Mouse (Mus musculus) CD4-positive helper T cell, adult 2 months (primary cell): Measurements from ENCODE around the gene Atg7.

Experiments
- DNase-seq: peaks from one replicate; pipeline ENCODE4 v3.0.0-alpha.2; 2012; ENCODE audit warnings: low read depth, missing footprints, low spot score

The Atg7 gene

DNA sequence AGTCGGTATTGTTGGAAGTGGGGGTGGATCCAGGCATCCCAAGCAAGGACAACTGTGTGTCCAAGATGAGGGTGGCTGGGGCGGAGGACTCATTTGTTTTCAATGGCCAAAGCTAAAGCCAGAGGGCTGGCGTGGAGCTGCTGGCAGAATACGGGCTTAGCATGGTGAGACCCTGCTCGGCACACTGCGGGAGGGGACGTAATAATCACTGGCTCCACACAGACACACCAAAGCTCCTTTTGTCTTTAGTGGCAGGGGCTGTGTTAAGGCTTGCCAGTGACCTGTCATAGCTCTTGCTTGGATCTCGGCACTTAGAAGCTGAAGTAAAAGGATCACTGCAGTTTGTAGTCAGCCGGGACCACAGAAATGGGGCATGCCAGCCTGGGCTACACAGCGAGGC is 257.3 kb downstream of the Atg7 start:
- DNase-seq: no peak

DNA sequence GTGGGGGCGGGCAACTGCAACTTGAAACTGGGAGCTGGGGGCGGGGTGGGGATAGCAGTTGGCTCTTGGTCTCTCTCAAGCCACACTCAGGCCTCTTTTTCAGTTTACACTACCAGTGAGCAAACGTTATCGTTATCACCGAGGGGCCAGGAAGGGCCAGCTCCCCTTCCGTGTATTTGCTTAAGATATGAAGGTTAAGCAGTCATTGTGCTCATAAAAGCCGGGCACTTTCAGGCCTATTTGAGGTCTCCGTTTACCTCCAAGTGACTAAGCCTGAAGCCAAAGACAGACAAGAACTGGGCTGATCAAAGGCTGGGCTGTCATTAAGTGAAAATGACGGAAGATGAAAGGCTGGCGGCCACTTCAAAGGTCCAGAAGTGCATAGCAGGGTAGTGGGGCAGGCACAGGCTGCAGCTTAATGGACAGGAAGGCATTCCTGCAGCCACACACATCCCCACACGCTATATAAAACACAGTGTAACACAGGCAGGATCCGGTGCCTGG is 258.5 kb downstream of the Atg7 start:
- DNase-seq: peak; percentile 47

DNA sequence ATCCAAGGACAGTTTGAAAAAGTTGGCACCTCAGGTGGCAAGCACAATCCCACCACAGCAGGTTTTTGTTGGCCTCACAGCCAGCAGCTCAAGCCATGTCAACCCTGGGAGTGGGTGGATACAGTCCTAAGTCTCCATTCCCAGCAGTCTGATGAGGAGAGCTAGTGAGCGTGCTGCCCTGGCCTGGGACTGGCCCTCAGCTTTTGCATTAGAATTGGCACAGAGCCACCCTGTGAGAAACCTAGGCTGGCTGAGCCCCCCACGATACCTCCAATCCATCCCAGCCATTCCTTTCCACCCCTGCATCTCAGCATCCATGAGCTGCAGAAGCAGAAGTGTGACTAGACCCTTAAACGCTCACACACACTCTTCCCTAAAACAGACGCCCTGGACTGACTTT is 259.0 kb downstream of the Atg7 start:
- DNase-seq: no peak

DNA sequence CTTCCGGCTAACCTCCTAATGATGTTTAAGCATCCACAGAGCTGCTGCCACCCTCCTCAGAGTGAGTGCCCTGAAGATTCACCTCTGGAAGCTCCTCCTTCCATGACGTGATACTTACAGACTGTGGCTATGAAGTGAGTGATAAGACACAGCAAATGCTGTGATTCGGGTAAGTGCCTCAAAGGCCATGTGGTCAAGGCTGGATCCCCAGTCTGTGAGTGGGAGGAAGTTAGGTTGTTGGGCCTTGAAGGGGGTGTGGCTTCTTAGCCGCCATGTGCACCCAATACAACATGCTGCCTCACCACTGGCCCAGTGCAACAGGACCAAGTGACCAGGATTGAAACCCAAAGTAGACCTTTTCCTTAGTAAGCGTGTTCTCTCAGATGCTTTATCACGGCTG is 261.3 kb downstream of the Atg7 start:
- DNase-seq: peak; percentile 65

DNA sequence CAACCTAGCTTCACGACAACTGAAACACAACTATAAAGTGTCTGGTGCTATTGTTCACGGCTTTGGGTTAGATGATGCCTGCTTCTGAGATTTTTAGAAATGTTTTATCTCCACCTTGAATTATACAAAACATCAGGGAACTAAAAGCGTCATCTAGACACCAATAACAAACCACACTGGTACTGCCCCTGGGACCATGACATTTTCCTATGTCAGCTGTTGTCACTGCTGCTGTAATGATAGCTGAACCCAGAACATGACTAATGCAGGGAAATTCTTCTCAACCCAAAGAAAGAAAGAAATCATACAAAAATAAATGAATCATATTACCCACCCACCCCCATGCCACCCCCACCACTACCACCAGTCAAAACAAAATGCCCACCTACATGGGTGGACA is 261.9 kb downstream of the Atg7 start:
- peak; percentile 64 for DNase-seq

DNA sequence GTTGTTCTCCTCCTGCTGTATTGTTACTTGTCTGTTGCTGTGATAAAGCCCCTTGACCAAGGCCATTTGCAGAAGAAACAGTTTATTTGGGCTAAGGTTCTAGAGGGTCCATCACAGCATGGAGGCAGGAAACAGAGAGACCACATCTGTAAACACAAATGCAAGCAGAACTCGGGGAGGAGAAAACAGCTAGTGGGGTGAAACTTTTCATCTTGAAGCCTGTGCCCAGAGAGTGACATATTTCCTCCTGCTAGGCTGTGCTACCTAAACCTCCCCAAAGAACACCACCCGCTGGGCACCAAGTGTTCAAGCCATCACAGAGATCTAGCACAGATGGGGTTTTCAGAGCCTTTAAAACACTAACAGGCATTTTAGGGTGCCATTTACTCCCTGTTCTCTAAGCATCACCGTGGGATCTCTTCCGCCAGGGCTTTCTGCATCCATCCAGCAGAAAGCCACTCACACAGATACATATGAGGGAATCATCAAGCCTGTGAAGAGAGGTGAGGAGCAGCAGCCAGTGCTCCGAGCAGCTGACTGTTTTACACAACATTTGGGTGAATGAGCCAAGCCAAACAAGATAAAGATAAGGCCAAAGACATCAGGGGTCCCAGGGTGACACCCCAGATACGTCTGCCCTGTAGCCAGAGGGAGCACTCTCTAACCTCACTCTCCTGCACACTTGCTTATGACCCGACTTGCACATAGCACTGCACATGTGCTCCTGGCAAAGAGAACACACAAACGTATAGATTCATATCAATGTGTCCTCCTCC is 262.5 kb downstream of the Atg7 start:
- DNase-seq: no peak

DNA sequence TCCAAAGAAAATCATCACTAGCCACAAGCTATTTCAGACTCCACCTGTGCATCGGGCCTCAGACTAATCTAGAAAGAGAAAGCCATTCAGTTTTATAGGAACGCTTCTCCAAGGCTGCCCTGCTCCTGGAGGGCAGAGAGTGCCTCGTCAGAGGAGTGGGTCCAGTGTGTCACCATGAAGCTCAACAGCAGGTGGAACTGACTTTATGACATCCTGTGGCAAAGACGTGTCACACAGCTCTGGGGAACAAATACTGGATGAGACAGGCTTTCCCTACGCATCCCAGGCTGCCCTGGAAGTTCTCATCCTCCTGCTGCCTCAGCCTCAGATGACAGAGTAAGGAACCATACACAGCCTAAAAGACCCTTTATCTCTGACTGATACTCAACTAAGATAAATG is 263.3 kb downstream of the Atg7 start:
- DNase-seq: no peak

DNA sequence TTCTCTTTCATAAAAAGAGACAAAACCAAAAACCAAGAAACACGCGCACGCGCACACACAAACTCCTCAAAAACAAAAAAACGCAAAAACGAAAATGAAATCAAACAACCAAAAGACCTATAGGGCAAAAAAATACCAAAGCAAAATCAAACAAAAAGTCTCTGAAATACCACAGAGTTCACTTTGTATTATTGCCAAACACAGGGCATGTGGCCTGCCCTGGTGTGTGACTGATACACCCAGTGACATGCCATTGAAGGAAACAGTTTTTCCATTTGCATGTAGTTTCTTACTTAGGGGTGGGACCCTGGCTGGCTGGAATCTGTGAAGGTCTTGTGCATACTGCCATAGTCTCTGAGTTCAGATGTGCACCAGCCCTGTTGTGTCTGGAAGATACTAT is 264.6 kb downstream of the Atg7 start:
- peak; percentile 87 for DNase-seq

DNA sequence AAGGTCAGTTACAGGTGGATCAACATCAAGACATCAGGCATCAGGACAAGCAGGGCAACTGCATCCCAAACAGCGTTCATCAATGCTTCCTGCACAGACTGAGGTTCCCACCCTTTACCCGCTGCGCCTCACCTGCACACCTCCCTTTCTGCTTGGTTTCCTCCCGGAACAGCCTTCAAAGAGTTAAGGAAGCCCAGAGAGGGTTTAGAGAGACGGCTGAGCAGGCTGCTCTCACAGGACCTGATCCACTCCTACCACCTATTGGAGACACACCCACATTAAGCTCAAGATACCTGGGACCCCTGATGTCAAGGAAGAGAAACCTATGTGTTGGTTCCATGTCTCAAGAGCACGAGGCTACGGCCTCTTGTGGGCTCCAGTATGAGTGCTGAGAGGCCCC is 266.9 kb downstream of the Atg7 start:
- DNase-seq: peak; percentile 35
